Mouse (Mus musculus): ENCODE measurements around the gene Ptprn2. TPM values are rescaled to one million over a fixed set of nuclear protein-coding genes. Genes with fewer than 3 reads are reported as not detected.

The Ptprn2 gene
- total and polyA plus RNA-seq, 3 experiments: 0.17 TPM; not detected in 2

DNA sequence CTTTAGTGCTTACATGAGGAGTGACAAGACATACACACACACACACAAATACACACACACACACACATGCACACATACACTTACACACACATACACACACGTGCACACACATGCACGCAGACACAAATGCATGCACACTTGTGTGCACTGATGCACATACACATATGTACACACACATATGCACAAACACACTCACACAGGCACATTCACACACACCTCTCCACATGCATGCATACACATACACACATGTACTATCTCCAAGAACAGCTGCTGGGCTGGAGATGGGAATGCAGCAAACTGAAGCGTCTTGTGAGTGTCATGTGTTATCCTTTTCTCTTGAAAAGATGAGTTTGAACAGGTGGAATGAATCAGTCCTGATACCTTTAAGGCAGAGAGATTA lies 115.9 kb downstream of the Ptprn2 start:
- Histone ChIP-seq H3K79me2 (replicated peaks; ENCODE audit: control insufficient read depth, extremely low read depth, insufficient read depth, poor library complexity, severe bottlenecking) (no peaks in the 10 kb centered on the region), H3K27ac (ENCODE audit: insufficient read depth, low read depth) (no peak overlapping the region), H3K4me2 (ENCODE audit: insufficient read depth, low read depth, poor library complexity, severe bottlenecking) (no peak overlapping the region), H3K4me3 (replicated peaks in 1 of 3; ENCODE audit: low read depth in 2 of 3, low read length in 2 of 3, poor library complexity in 1 of 3) (no peak overlapping the region), H3K27me3 (replicated peaks) (no peaks in the 10 kb centered on the region), H3K9ac (ENCODE audit: insufficient read depth, low read depth) (no peak overlapping the region), H3K36me3 (replicated peaks in 1 of 2; ENCODE audit: control insufficient read depth in 1 of 2, insufficient read depth in 1 of 2, low read length in 1 of 2) (no peaks in the 10 kb centered on the region), H3K4me1 (ENCODE audit: control insufficient read depth in 1 of 2, insufficient read depth in 2 of 2) (peaks cover 19 to 24% of the 10 kb centered on the region in 2 experiments), H3K9me3 (replicated peaks; ENCODE audit: low read length) (no peaks in the 10 kb centered on the region)
- dilution Hi-C loops (cut with MboI; ENCODE audit: extremely low pct_ligation_motif_present, extremely low pct_unique_long_range_greater_than_20kb, low sequenced_read_pairs) (no loop called here), in situ Hi-C loops (cut with MboI; ENCODE audit: low pct_ligation_motif_present, low pct_unique_long_range_greater_than_20kb, low sequenced_read_pairs) (no loop called here)
- DNase-seq (ENCODE audit: extremely low read depth): no peak
- TF ChIP-seq ZMIZ1 (IDR thresholded peaks at IDR 0.05; ENCODE audit: low read depth, low read length) (no peak), POLR2A (IDR thresholded peaks at IDR 0.05; ENCODE audit: low read depth, low read length) (no peak), MEF2A (IDR thresholded peaks at IDR 0.05; ENCODE audit: borderline replicate concordance, low read depth, low read length) (no peak), TCF12 (IDR thresholded peaks at IDR 0.05; ENCODE audit: low read depth, low read length) (no peak), CHD2 (IDR thresholded peaks at IDR 0.05; ENCODE audit: low read length) (no peak), POLR2AphosphoS2 (IDR thresholded peaks at IDR 0.05; ENCODE audit: low read depth, low read length) (no peak), CTCF (conservative IDR thresholded peaks at IDR 0.05 in 1 of 2, IDR thresholded peaks at IDR 0.05 in 1 of 2; ENCODE audit: low read depth in 2 of 2, low read length in 2 of 2) (no peak), SMC3 (IDR thresholded peaks at IDR 0.05; ENCODE audit: low read depth, low read length) (no peak), ZC3H11A (IDR thresholded peaks at IDR 0.05; ENCODE audit: low read depth, low read length) (no peak), KAT2A (IDR thresholded peaks at IDR 0.05; ENCODE audit: insufficient replicate concordance, low read length) (no peak), BHLHE40 (IDR thresholded peaks at IDR 0.05; ENCODE audit: low read depth, low read length) (no peak)

DNA sequence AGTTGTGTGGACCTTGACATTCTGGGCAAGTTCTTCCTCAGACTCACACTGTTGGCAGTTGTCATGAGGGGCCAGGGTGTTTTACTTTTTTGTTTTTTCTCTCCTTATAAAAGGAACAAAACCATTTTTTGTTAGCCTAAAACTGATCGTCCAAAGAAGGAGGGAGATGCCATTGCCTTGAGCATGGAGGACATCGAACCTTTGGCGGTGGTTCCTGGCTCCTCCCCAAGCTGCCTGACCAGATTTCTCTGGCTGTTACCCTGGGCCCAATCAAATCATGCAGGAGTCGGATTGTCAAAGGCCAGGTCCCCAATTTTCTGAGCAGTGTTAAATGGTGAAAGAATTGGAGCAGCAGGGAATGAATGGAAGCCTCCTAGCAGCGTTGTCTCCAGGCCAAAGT lies 116.4 kb downstream of the Ptprn2 start:
- TF ChIP-seq USF2 (conservative IDR thresholded peaks at IDR 0.05; ENCODE audit: low read depth, low read length): no peak
- TF ChIP-seq HCFC1 (IDR thresholded peaks at IDR 0.05; ENCODE audit: low read depth, low read length): no peak
- TF ChIP-seq IRF4 (IDR thresholded peaks at IDR 0.05; ENCODE audit: low read depth, low read length): no peak
- no peak overlapping the region for H3K9ac ChIP-seq (ENCODE audit: insufficient read depth, low read depth)
- no peaks in the 10 kb centered on the region for H3K79me2 ChIP-seq (replicated peaks; ENCODE audit: control insufficient read depth, extremely low read depth, insufficient read depth, poor library complexity, severe bottlenecking)
- H3K27me3 ChIP-seq (replicated peaks): no peaks in the 10 kb centered on the region
- H3K4me3 ChIP-seq (replicated peaks in 1 of 3; ENCODE audit: low read depth in 2 of 3, low read length in 2 of 3, poor library complexity in 1 of 3): no peak overlapping the region
- in situ Hi-C loops (cut with MboI; ENCODE audit: low pct_ligation_motif_present, low pct_unique_long_range_greater_than_20kb, low sequenced_read_pairs): no loop called here
- H3K27ac ChIP-seq (ENCODE audit: insufficient read depth, low read depth): no peak overlapping the region
- DNase-seq (ENCODE audit: extremely low read depth): no peak
- no peaks in the 10 kb centered on the region for H3K36me3 ChIP-seq (replicated peaks in 1 of 2; ENCODE audit: control insufficient read depth in 1 of 2, insufficient read depth in 1 of 2, low read length in 1 of 2)
- no peak overlapping the region for H3K4me2 ChIP-seq (ENCODE audit: insufficient read depth, low read depth, poor library complexity, severe bottlenecking)
- H3K9me3 ChIP-seq (replicated peaks; ENCODE audit: low read length): no peaks in the 10 kb centered on the region
- dilution Hi-C loops (cut with MboI; ENCODE audit: extremely low pct_ligation_motif_present, extremely low pct_unique_long_range_greater_than_20kb, low sequenced_read_pairs): no loop called here
- H3K4me1 ChIP-seq (ENCODE audit: control insufficient read depth in 1 of 2, insufficient read depth in 2 of 2): peaks cover 16 to 22% of the 10 kb centered on the region in 2 experiments

DNA sequence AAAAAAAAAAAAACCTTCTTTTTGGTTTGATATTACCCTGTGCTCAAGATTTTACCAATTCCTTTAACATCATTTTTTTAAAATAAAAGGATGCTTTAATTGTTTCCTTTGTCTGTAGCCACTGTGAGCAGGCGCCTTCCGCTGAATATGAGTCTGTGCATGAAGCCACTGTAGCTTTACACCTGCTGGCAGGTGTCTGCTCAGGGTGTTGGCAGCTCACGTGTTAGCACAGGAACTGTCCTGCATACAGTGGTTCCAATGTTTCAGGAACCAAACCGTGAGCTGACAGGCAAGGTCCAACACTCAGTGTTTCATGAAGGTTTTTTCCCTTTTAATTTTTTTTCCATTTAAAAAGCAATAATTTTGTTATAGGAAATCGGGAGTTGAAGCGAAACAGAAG lies 123.1 kb downstream of the Ptprn2 start:
- H3K9ac ChIP-seq (ENCODE audit: insufficient read depth, low read depth): no peak overlapping the region
- DNase-seq (ENCODE audit: extremely low read depth): no peak
- TF ChIP-seq SMC3 (IDR thresholded peaks at IDR 0.05; ENCODE audit: low read depth, low read length) (no peak), ZC3H11A (IDR thresholded peaks at IDR 0.05; ENCODE audit: low read depth, low read length) (no peak), MYC (IDR thresholded peaks at IDR 0.05; ENCODE audit: low read depth, low read length) (no peak), MEF2A (IDR thresholded peaks at IDR 0.05; ENCODE audit: borderline replicate concordance, low read depth, low read length) (no peak), MAZ (IDR thresholded peaks at IDR 0.05; ENCODE audit: low read depth, low read length) (no peak), HCFC1 (IDR thresholded peaks at IDR 0.05; ENCODE audit: low read depth, low read length) (no peak), ZKSCAN1 (IDR thresholded peaks at IDR 0.05; ENCODE audit: borderline replicate concordance, low read depth, low read length) (no peak), CHD1 (IDR thresholded peaks at IDR 0.05; ENCODE audit: low read depth, low read length) (no peak), MAX (IDR thresholded peaks at IDR 0.05; ENCODE audit: low read length) (no peak), USF1 (IDR thresholded peaks at IDR 0.05; ENCODE audit: low read depth, low read length) (no peak), ELF1 (IDR thresholded peaks at IDR 0.05; ENCODE audit: low read depth, low read length) (no peak), KAT2A (IDR thresholded peaks at IDR 0.05; ENCODE audit: insufficient replicate concordance, low read length) (no peak), BHLHE40 (IDR thresholded peaks at IDR 0.05; ENCODE audit: low read depth, low read length) (no peak)
- dilution Hi-C loops (cut with MboI; ENCODE audit: extremely low pct_ligation_motif_present, extremely low pct_unique_long_range_greater_than_20kb, low sequenced_read_pairs): no loop called here
- H3K79me2 ChIP-seq (replicated peaks; ENCODE audit: control insufficient read depth, extremely low read depth, insufficient read depth, poor library complexity, severe bottlenecking): no peaks in the 10 kb centered on the region
- H3K36me3 ChIP-seq (replicated peaks in 1 of 2; ENCODE audit: control insufficient read depth in 1 of 2, insufficient read depth in 1 of 2, low read length in 1 of 2): no peaks in the 10 kb centered on the region
- no peaks in the 10 kb centered on the region for H3K9me3 ChIP-seq (replicated peaks; ENCODE audit: low read length)
- no peak overlapping the region for H3K4me2 ChIP-seq (ENCODE audit: insufficient read depth, low read depth, poor library complexity, severe bottlenecking)
- H3K4me3 ChIP-seq (replicated peaks in 1 of 3; ENCODE audit: low read depth in 2 of 3, low read length in 2 of 3, poor library complexity in 1 of 3): no peak overlapping the region
- no peaks in the 10 kb centered on the region for H3K27me3 ChIP-seq (replicated peaks)
- H3K4me1 ChIP-seq (ENCODE audit: control insufficient read depth in 1 of 2, insufficient read depth in 2 of 2): peaks cover 0 to 4% of the 10 kb centered on the region in 2 experiments; a peak in 1 of 4 replicates
- no peak overlapping the region for H3K27ac ChIP-seq (ENCODE audit: insufficient read depth, low read depth)
- in situ Hi-C loops (cut with MboI; ENCODE audit: low pct_ligation_motif_present, low pct_unique_long_range_greater_than_20kb, low sequenced_read_pairs): no loop called here
